Mouse (Mus musculus) kidney, adult 2 months (tissue): Measurements from ENCODE around the gene Per3.

ENCODE experiments used
- CTCF ChIP-seq: fragments of 200-500 bp; conservative IDR thresholded peaks from 2 replicates; pipeline ENCODE4 v1.5.1; 2011; ENCODE audit warnings: low read depth, mild to moderate bottlenecking, control low read depth, low read length, moderate library complexity, mixed read lengths; ENCODE audit not compliant: insufficient read depth, insufficient read length
- POLR2A ChIP-seq: fragments of 200-500 bp; IDR thresholded peaks from one replicate; pipeline ENCODE4 v1.6.1; 2011; ENCODE audit warnings: low read depth, low read length, control low read depth

DNA sequence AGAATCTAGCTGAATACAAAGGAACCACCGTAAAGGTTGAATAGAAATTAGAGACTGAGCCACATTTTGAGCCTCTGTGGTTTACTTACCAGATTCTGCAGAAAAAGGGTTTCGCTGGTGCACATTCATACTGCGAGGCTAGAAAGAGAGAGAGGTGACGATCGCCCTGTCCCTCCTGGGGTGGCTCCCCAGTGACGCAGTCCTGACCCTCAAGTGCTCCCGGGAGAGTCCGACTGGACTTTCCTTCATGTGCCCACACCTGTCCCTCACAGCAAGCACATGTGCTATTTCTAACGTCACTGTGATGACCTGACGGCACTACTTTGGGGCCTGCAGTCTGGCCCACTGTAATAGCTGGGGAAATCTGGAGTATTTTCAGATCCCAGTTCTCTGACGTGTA lies 6.7 kb downstream of the Per3 start:
- TF ChIP-seq CTCF (no peak), POLR2A (no peak)
